Mouse (Mus musculus): ENCODE results near the gene Zbtb2. TPM values are rescaled to one million over a fixed set of nuclear protein-coding genes. Genes with fewer than 3 reads are reported as not detected.

Zbtb2 gene
- polyA plus RNA-seq, 1 experiment from 2014 or later = 21.3 TPM

DNA sequence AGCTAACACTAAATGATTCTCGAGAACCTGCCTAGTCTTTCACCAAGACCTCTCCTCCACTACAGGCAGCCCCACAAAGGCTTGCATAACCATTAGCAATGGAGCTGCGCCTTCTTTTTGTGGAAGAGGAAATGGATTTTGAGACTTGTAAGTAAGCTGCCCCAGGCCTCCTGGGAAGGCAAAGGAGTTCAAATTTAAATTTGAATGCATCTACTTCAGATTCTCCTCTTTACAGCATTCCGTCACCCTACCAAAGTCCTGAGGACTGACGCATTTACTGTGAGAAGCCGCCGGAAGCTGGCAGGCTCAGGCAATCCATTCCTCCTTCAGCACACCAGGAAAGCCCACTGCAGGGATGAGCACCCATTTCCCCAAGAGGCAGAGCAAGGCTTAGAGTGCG is 12.6 kb downstream of the Zbtb2 start:
- no peak overlapping the region for H3K4me3 ChIP-seq
- no peaks in the 10 kb centered on the region for H3K27me3 ChIP-seq (ENCODE audit: low read depth, poor library complexity, severe bottlenecking)
- peaks cover 40% of the 10 kb centered on the region for H3K36me3 ChIP-seq
- H3K27ac ChIP-seq (replicated peaks) = no peak overlapping the region
- no peaks in the 10 kb centered on the region for H3K9me3 ChIP-seq (replicated peaks)
- WGBS = 45% methylated on average over 7 of the region's 7 CpGs
- peaks cover 11% of the 10 kb centered on the region for H3K4me1 ChIP-seq
- no peak for DNase-seq (ENCODE audit: low spot score)

DNA sequence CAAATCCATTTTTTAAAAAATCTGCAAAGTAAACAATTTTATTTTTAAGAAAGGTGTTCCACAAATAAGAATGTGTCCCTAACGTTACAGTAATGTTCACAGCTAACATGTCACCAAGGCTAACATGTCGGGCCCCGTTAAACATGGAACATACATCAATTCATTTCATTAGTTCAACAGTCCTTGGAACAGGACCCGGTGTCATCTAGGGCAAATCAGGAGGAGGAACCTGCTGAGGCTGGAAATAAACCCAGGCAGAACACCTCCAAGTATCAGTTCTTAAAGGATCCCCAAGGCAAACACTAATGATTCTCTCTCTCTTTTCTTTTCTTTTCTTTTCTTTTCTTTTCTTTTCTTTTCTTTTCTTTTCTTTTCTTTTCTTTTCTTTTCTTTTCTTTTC is 13.2 kb downstream of the Zbtb2 start:
- 94% methylated on average over 4 of the region's 4 CpGs for WGBS
- Histone ChIP-seq H3K27ac (replicated peaks) (no peak overlapping the region), H3K9me3 (replicated peaks) (no peaks in the 10 kb centered on the region), H3K4me3 (no peak overlapping the region), H3K4me1 (peaks cover 11% of the 10 kb centered on the region), H3K36me3 (peaks cover 45% of the 10 kb centered on the region), H3K27me3 (ENCODE audit: low read depth, poor library complexity, severe bottlenecking) (no peaks in the 10 kb centered on the region)
- DNase-seq (ENCODE audit: low spot score) = no peak

GRCm38 (mm10) chr10:4374239-4374638 is 13.7 kb downstream of the Zbtb2 start:
- WGBS = 92% methylated on average over 7 of the region's 7 CpGs
- Histone ChIP-seq H3K27ac (replicated peaks) (no peak overlapping the region), H3K27me3 (ENCODE audit: low read depth, poor library complexity, severe bottlenecking) (no peaks in the 10 kb centered on the region), H3K36me3 (peaks cover 50% of the 10 kb centered on the region), H3K4me3 (no peak overlapping the region), H3K9me3 (replicated peaks) (no peaks in the 10 kb centered on the region), H3K4me1 (peaks cover 11% of the 10 kb centered on the region)
- DNase-seq (ENCODE audit: low spot score) = no peak

DNA sequence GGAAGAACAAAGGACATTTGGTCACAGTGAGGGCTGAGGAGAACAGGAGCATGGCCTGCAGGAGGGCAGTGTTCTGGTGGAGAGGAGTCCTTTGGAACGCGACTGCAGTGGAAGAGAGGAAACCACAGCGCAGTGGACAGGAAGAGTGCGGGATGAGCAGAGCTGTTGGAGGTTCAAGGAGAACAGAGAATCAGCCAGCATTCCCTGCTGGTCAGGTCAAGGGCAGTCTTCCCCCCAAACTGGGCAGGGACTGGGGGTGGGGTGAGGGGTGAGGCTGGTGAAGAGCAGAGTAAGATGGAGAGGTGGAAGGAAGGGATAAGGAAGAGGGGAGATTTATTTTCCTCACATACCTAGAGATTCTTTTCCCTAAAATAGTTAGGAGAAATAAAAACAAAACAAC is 14.3 kb downstream of the Zbtb2 start:
- WGBS = 96% methylated on average over 4 of the region's 4 CpGs
- Histone ChIP-seq H3K27ac (replicated peaks) (no peak overlapping the region), H3K36me3 (peaks cover 57% of the 10 kb centered on the region)

DNA sequence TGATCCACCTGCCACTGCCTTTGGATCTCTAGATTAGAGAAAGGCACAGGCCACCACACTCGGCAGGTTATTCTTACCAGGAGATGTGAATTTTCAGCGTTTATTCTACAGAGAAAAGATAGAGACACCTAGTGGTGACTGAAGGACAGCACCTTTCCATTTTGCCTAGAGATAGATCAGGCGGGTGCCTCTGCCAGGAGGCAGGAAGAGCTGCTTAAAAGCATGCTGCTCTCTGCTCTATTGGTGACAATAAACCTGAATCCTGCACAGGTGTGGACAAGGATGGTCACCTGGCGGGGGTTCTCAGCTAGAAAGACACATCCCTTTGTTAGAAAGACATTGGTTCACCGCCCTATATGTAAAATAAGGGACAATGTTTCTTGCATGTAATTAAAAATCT is 15.9 kb downstream of the Zbtb2 start:
- 64% methylated on average over 5 of the region's 5 CpGs for WGBS
- Histone ChIP-seq H3K4me3 (no peak overlapping the region), H3K9me3 (replicated peaks) (peaks cover 15% of the 10 kb centered on the region), H3K36me3 (peaks cover 72% of the 10 kb centered on the region), H3K4me1 (peaks cover 11% of the 10 kb centered on the region), H3K27me3 (ENCODE audit: low read depth, poor library complexity, severe bottlenecking) (no peaks in the 10 kb centered on the region), H3K27ac (replicated peaks) (no peak overlapping the region)
- no peak for DNase-seq (ENCODE audit: low spot score)

More for the DNA sequence above, 14.3 kb downstream of the Zbtb2 start:
- peaks cover 6% of the 10 kb centered on the region for H3K9me3 ChIP-seq (replicated peaks)
- DNase-seq (ENCODE audit: low spot score) = no peak
- peaks cover 11% of the 10 kb centered on the region for H3K4me1 ChIP-seq
- no peaks in the 10 kb centered on the region for H3K27me3 ChIP-seq (ENCODE audit: low read depth, poor library complexity, severe bottlenecking)
- H3K4me3 ChIP-seq = no peak overlapping the region

DNA sequence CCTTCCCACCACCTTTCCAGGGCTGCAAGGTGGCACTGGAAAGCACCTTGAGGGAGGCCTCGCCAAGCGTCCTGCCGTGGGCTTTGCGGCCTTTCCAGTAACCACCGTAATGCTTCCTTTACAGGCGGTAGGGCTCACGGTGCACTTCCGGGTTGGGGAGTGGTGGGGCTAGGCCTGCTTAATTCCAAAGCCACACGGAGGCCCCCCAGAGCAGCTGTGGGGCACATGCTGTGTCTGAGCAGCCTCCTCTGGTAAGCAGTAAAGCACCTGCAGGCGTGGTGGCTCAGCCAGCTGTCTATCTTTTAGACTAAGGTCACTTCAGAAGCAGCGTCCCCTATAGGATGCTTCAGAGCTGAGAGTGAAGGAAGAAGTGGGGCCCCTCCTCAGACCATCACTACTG is 17.8 kb downstream of the Zbtb2 start:
- no peak for DNase-seq (ENCODE audit: low spot score)
- 95% methylated on average over 11 of the region's 11 CpGs for WGBS
- Histone ChIP-seq H3K9me3 (replicated peaks) (peaks cover 15% of the 10 kb centered on the region), H3K4me3 (no peak overlapping the region), H3K36me3 (peaks cover 91% of the 10 kb centered on the region), H3K4me1 (peaks cover 4% of the 10 kb centered on the region; the same call in 1 of the 2 replicates), H3K27ac (replicated peaks) (no peak overlapping the region), H3K27me3 (ENCODE audit: low read depth, poor library complexity, severe bottlenecking) (no peaks in the 10 kb centered on the region)

GRCm38 (mm10) chr10:4364618-4365017 is 23.3 kb downstream of the Zbtb2 start:
- Histone ChIP-seq H3K27me3 (ENCODE audit: low read depth, poor library complexity, severe bottlenecking) (no peaks in the 10 kb centered on the region), H3K27ac (replicated peaks) (no peak overlapping the region), H3K4me1 (no peaks in the 10 kb centered on the region), H3K9me3 (replicated peaks) (peaks cover 30% of the 10 kb centered on the region), H3K4me3 (no peak overlapping the region), H3K36me3 (peaks cover 45% of the 10 kb centered on the region)
- no peak for DNase-seq (ENCODE audit: low spot score)
- WGBS = 95% methylated on average over 3 of the region's 3 CpGs

DNA sequence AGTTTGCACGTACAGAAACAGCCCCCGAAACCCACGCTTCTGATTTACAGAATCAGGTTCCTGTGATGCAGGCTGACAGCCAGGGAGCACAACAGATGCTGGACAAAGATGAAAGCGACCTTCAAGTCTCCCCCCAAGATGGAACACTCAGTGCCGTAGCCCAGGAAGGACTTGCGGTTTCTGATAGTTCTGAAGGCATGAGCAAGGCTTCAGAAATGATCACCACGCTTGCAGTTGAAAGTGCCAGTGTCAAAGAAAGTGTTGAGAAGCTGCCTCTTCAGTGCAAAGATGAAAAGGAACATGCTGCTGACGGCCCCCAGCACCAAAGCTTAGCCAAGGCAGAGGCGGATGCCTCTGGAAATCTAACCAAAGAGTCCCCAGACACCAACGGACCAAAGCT is 30.5 kb downstream of the Zbtb2 start:
- WGBS = 92% methylated on average over 10 of the region's 10 CpGs
- Histone ChIP-seq H3K4me1 (no peaks in the 10 kb centered on the region), H3K27me3 (ENCODE audit: low read depth, poor library complexity, severe bottlenecking) (no peaks in the 10 kb centered on the region)

GRCm38 (mm10) chr10:4356640-4357039 is 31.3 kb downstream of the Zbtb2 start:
- H3K4me3 ChIP-seq = no peak overlapping the region
- no peak overlapping the region for H3K27ac ChIP-seq (replicated peaks)
- WGBS = 90% methylated on average over 5 of the region's 5 CpGs
- no peaks in the 10 kb centered on the region for H3K4me1 ChIP-seq
- DNase-seq (ENCODE audit: low spot score) = no peak
- H3K9me3 ChIP-seq (replicated peaks) = no peaks in the 10 kb centered on the region
- peaks cover 30% of the 10 kb centered on the region for H3K36me3 ChIP-seq
- no peaks in the 10 kb centered on the region for H3K27me3 ChIP-seq (ENCODE audit: low read depth, poor library complexity, severe bottlenecking)

More for the DNA sequence above, 30.5 kb downstream of the Zbtb2 start:
- no peak overlapping the region for H3K27ac ChIP-seq (replicated peaks)
- DNase-seq (ENCODE audit: low spot score) = no peak
- no peak overlapping the region for H3K4me3 ChIP-seq
- peaks cover 30% of the 10 kb centered on the region for H3K36me3 ChIP-seq
- peaks cover 4% of the 10 kb centered on the region; the same call in 1 of the 2 replicates for H3K9me3 ChIP-seq (replicated peaks)

DNA sequence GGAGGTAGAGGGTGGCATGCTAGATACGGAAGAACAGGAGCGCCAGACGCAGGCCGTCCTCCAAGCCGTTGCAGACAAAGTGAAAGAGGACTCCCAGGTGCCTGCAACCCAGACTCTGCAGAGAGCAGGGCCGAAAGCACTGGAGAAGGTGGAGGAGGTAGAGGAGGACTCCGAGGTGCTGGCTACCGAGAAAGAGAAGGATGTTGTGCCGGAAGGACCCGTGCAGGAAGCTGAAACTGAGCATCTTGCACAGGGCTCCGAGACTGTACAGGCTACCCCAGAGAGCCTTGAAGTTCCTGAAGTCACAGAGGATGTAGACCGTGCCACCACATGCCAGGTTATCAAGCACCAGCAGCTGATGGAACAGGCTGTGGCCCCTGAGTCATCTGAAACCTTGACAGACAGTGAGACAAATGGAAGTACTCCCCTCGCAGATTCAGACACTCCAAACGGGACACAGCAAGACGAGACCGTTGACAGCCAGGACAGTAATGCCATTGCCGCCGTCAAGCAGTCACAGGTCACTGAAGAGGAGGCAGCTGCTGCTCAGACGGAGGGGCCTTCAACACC is 31.9 kb downstream of the Zbtb2 start:
- H3K27me3 ChIP-seq (ENCODE audit: low read depth, poor library complexity, severe bottlenecking) = no peaks in the 10 kb centered on the region
- H3K27ac ChIP-seq (replicated peaks) = no peak overlapping the region
- H3K4me1 ChIP-seq = no peaks in the 10 kb centered on the region
- no peak for DNase-seq (ENCODE audit: low spot score)
- peaks cover 30% of the 10 kb centered on the region for H3K36me3 ChIP-seq
- no peak overlapping the region for H3K4me3 ChIP-seq
- WGBS = 95% methylated on average over 19 of the region's 19 CpGs
- no peaks in the 10 kb centered on the region for H3K9me3 ChIP-seq (replicated peaks)

DNA sequence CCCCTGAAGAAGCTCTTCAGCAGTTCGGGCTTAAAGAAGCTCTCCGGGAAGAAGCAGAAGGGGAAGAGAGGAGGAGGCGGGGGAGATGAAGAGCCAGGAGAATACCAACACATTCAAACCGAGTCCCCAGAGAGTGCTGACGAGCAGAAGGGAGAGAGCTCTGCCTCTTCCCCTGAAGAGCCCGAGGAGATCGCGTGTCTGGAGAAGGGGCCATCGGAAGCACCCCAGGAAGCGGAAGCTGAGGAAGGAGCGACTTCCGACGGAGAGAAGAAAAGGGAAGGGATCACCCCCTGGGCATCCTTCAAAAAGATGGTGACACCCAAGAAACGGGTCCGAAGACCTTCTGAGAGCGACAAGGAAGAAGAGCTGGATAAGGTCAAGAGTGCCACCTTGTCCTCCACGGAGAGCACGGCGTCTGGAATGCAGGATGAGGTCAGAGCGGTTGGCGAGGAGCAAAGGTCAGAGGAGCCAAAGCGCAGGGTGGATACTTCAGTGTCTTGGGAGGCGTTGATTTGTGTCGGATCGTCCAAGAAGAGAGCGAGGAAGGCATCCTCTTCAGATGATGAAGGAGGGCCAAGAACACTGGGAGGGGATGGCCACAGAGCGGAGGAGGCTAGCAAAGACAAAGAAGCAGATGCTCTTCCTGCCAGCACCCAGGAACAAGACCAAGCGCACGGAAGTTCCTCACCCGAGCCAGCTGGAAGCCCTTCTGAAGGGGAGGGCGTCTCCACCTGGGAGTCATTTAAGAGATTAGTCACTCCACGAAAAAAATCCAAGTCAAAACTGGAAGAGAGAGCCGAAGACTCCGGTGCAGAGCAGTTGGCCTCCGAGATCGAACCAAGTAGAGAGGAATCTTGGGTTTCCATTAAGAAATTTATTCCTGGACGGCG is 33.3 kb downstream of the Zbtb2 start:
- Histone ChIP-seq H3K4me3 (no peak overlapping the region), H3K4me1 (no peaks in the 10 kb centered on the region), H3K36me3 (peaks cover 30% of the 10 kb centered on the region), H3K27ac (replicated peaks) (no peak overlapping the region), H3K27me3 (ENCODE audit: low read depth, poor library complexity, severe bottlenecking) (no peaks in the 10 kb centered on the region), H3K9me3 (replicated peaks) (no peaks in the 10 kb centered on the region)
- 93% methylated on average over 38 of the region's 38 CpGs for WGBS
- DNase-seq (ENCODE audit: low spot score) = no peak

- no peaks in the 10 kb centered on the region for H3K9me3 ChIP-seq (replicated peaks)
- no peak for DNase-seq (ENCODE audit: low spot score)
- H3K36me3 ChIP-seq = no peaks in the 10 kb centered on the region
- no peaks in the 10 kb centered on the region for H3K27me3 ChIP-seq (ENCODE audit: low read depth, poor library complexity, severe bottlenecking)
- H3K4me1 ChIP-seq = peaks cover 9% of the 10 kb centered on the region
- 96% methylated on average over 14 of the region's 14 CpGs for WGBS
- no peak overlapping the region for H3K27ac ChIP-seq (replicated peaks)
- no peak overlapping the region for H3K4me3 ChIP-seq
Measured at GRCm38 (mm10) chr10:4347591-4347990, 40.3 kb downstream of the Zbtb2 start.

GRCm38 (mm10) chr10:4347136-4347492 is 40.8 kb downstream of the Zbtb2 start:
- H3K9me3 ChIP-seq (replicated peaks) = no peaks in the 10 kb centered on the region
- H3K36me3 ChIP-seq = no peaks in the 10 kb centered on the region
- peaks cover 9% of the 10 kb centered on the region for H3K4me1 ChIP-seq
- H3K27ac ChIP-seq (replicated peaks) = peak overlapping the region; percentile 79; the same call in 1 of the 2 replicates
- no peak for DNase-seq (ENCODE audit: low spot score)
- H3K4me3 ChIP-seq = peak overlapping the region; percentile 51; the same call in 1 of the 2 replicates
- 76% methylated on average over 4 of the region's 4 CpGs for WGBS
- no peaks in the 10 kb centered on the region for H3K27me3 ChIP-seq (ENCODE audit: low read depth, poor library complexity, severe bottlenecking)

Data from midbrain, embryonic 10.5 days (tissue).